Mouse (Mus musculus): Measurements from ENCODE around the gene Foxj1. TPM values are rescaled to one million over a fixed set of nuclear protein-coding genes. Genes with fewer than 3 reads are reported as not detected.

Gene Foxj1
- polyA plus RNA-seq, 1 experiment from 2014 or later, result 2.5 TPM

DNA sequence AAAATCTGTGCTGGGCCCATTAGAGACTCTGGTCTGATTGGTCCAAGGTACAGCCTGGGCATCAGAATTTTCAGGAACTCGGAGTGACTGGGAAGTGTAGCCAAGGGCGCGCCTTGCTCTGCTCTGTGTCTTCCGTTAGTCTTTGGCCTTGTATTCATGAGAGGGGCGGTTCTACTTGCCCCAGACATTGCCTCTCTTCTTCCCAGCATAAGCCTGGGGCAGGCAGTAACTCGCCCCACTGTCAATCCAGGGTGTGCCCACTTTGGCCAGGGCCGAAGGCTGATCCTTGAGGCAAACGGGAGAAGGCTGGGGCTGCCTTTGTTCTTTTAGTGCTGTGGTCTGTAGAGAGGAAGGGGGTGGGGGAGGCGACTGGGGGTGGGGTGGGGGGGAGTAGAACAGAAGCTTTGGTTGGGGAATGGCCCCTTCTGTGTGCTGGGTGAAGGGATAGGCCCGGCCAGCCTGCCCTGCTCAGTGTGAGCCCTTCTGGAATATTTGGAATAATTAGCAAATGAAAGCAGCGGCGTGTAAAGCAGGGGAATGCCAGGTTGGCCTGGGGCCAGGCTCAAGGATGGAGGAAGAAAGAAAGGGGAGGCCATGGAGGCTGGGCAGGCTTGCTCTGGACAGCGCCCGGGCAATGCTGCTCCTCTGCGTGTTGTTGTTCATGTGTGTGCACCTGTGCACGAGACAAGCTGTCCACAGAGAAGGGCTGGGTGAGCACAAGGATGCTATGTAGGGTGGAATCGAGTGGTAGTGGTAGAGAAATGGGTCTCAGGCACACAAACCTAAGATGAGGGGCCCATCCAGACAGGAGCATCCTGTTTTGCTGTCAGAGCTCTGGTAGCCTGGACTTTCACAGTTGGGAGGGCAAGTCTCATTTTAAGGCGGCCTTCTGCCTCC lies 5.6 kb downstream of the Foxj1 start:
- DNase-seq (ENCODE audit: low spot score) (no peak), ATAC-seq (replicated peaks; ENCODE audit: low FRiP score, low read depth) (no peak)
- no peak overlapping the region for H3K4me2 ChIP-seq (ENCODE audit: low read length)
- 45% methylated on average over 18 of the region's 18 CpGs for WGBS
- no peaks in the 10 kb centered on the region for H3K9me3 ChIP-seq (replicated peaks; ENCODE audit: low read length)
- peaks cover 6% of the 10 kb centered on the region; the same call in 1 of the 2 replicates for H3K27me3 ChIP-seq (ENCODE audit: insufficient read depth, low read length)
- H3K4me1 ChIP-seq (replicated peaks; ENCODE audit: insufficient read depth, low read length), result peaks cover 32% of the 10 kb centered on the region
- peak overlapping the region; percentile 64 for H3K27ac ChIP-seq
- TF ChIP-seq CTCF (IDR thresholded peaks at IDR 0.05; ENCODE audit: low read depth), result no peak
- no peak overlapping the region for H3K4me3 ChIP-seq (replicated peaks; ENCODE audit: low read depth, low read length)
- H3K36me3 ChIP-seq (ENCODE audit: insufficient read depth, low read length), result no peaks in the 10 kb centered on the region
- no peak overlapping the region for H3K9ac ChIP-seq (ENCODE audit: low read depth, low read length)

GRCm38 (mm10) chr11:116326963-116327603 lies 8.1 kb downstream of the Foxj1 start:
- DNase-seq (ENCODE audit: low spot score), result no peak
- TF ChIP-seq CTCF (IDR thresholded peaks at IDR 0.05; ENCODE audit: low read depth), result no peak
- Histone ChIP-seq H3K27ac (no peak overlapping the region), H3K4me2 (ENCODE audit: low read length) (no peak overlapping the region), H3K4me1 (replicated peaks; ENCODE audit: insufficient read depth, low read length) (peaks cover 17% of the 10 kb centered on the region; the same call in 1 of the 2 replicates), H3K9ac (ENCODE audit: low read depth, low read length) (no peak overlapping the region), H3K36me3 (ENCODE audit: insufficient read depth, low read length) (no peaks in the 10 kb centered on the region), H3K4me3 (replicated peaks; ENCODE audit: low read depth, low read length) (no peak overlapping the region), H3K27me3 (ENCODE audit: insufficient read depth, low read length) (no peaks in the 10 kb centered on the region), H3K9me3 (replicated peaks; ENCODE audit: low read length) (no peaks in the 10 kb centered on the region)
- 74% methylated on average over 7 of the region's 7 CpGs for WGBS
- ATAC-seq (replicated peaks; ENCODE audit: low FRiP score, low read depth), result no peak

GRCm38 (mm10) chr11:116318719-116319659 lies 16.2 kb downstream of the Foxj1 start:
- ATAC-seq (replicated peaks; ENCODE audit: low FRiP score, low read depth), result peak; percentile 60
- TF ChIP-seq CTCF (IDR thresholded peaks at IDR 0.05; ENCODE audit: low read depth), result peak; percentile 99

GRCm38 (mm10) chr11:116312359-116312758 lies 22.8 kb downstream of the Foxj1 start:
- no peaks in the 10 kb centered on the region for H3K27me3 ChIP-seq (ENCODE audit: insufficient read depth, low read length)
- no peak overlapping the region for H3K27ac ChIP-seq
- no peaks in the 10 kb centered on the region for H3K36me3 ChIP-seq (ENCODE audit: insufficient read depth, low read length)
- 38% methylated on average over 8 of the region's 8 CpGs for WGBS
- TF ChIP-seq CTCF (IDR thresholded peaks at IDR 0.05; ENCODE audit: low read depth), result no peak
- ATAC-seq (replicated peaks; ENCODE audit: low FRiP score, low read depth) (no peak), DNase-seq (ENCODE audit: low spot score) (peak; percentile 79)
- no peak overlapping the region for H3K4me3 ChIP-seq (replicated peaks; ENCODE audit: low read depth, low read length)
- no peaks in the 10 kb centered on the region for H3K4me1 ChIP-seq (replicated peaks; ENCODE audit: insufficient read depth, low read length)
- H3K9ac ChIP-seq (ENCODE audit: low read depth, low read length), result no peak overlapping the region
- H3K9me3 ChIP-seq (replicated peaks; ENCODE audit: low read length), result no peaks in the 10 kb centered on the region
- no peak overlapping the region for H3K4me2 ChIP-seq (ENCODE audit: low read length)

More at GRCm38 (mm10) chr11:116318719-116319659, 16.2 kb downstream of the Foxj1 start:
- DNase-seq (ENCODE audit: low spot score), result peak; percentile 90
- Histone ChIP-seq H3K4me2 (ENCODE audit: low read length) (peak overlapping the region; percentile 94), H3K4me1 (replicated peaks; ENCODE audit: insufficient read depth, low read length) (0 out of 2 replicates have a peak, but pooled peaks cover 5% of the 10 kb centered on the region), H3K36me3 (ENCODE audit: insufficient read depth, low read length) (no peaks in the 10 kb centered on the region), H3K27ac (no peak overlapping the region), H3K27me3 (ENCODE audit: insufficient read depth, low read length) (no peaks in the 10 kb centered on the region), H3K9me3 (replicated peaks; ENCODE audit: low read length) (no peaks in the 10 kb centered on the region), H3K9ac (ENCODE audit: low read depth, low read length) (peak overlapping the region; percentile 40), H3K4me3 (replicated peaks; ENCODE audit: low read depth, low read length) (peak overlapping the region; percentile 37)
- 2% methylated on average over 41 of the region's 41 CpGs for WGBS

DNA sequence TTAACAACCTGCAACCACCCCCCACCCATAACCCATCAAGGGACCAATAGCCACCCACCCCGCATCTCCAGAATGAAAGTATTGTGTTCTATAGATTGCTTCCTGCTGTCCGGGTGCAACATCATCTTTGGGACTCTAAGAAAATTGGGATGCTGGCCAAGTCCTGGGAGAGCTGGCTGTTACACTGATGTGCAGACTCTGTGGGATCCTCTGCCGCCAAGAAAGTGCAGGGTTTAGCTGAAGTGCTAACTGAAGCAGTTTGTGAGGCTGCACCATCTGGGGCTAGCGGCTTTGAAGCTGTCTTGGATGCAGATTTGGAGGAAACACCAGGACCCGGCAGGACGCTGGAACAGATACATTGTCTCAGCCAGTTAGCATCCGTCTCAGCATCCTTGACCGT lies 24.0 kb downstream of the Foxj1 start:
- DNase-seq (ENCODE audit: low spot score) (no peak), ATAC-seq (replicated peaks; ENCODE audit: low FRiP score, low read depth) (no peak)
- H3K4me1 ChIP-seq (replicated peaks; ENCODE audit: insufficient read depth, low read length), result 0 out of 2 replicates have a peak, but pooled peaks cover under 1% of the 10 kb centered on the region
- H3K9me3 ChIP-seq (replicated peaks; ENCODE audit: low read length), result no peaks in the 10 kb centered on the region
- no peak overlapping the region for H3K27ac ChIP-seq
- H3K4me2 ChIP-seq (ENCODE audit: low read length), result no peak overlapping the region
- no peak for TF ChIP-seq CTCF (IDR thresholded peaks at IDR 0.05; ENCODE audit: low read depth)
- no peak overlapping the region for H3K4me3 ChIP-seq (replicated peaks; ENCODE audit: low read depth, low read length)
- H3K27me3 ChIP-seq (ENCODE audit: insufficient read depth, low read length), result no peaks in the 10 kb centered on the region
- H3K9ac ChIP-seq (ENCODE audit: low read depth, low read length), result no peak overlapping the region
- 43% methylated on average over 8 of the region's 8 CpGs for WGBS
- H3K36me3 ChIP-seq (ENCODE audit: insufficient read depth, low read length), result no peaks in the 10 kb centered on the region
